Mouse (Mus musculus): ENCODE data around the gene Rhbdl1. TPM values are rescaled to one million over a fixed set of nuclear protein-coding genes. Genes with fewer than 3 reads are reported as not detected.

The Rhbdl1 gene
- 30.7 and 42.2 TPM in 2 replicates for polyA plus RNA-seq (2015; fragmentation: Nextera tagmentation; extraction: Ambion mirVana)

DNA sequence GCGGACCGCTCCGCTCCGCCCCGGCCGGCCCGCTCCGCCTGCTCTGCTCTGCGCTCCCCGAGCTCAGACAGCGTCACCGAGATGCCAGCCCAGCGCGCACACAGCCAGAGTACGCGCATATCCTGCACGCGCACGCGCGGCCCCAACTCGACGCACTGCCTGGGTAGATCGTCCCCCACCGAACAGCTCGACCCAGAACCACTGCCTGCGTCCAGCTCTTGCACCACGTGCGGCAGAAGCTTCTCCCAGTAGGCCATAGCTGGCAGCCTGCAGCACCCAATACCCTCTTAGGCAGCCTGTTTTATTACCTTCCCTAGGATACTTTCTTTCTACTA is at the start of gene Rhbdl1:
TSS of gene Rhbdl1 (minus strand) at position 220 of the 335 bp plus-strand sequence.
- peak; percentile 43 for ATAC-seq
- WGBS = 0% methylated on average over 28 of the region's 29 CpGs
- Histone ChIP-seq H3K27ac (ENCODE audit: low read length) (peak within 1 kb of the TSS; percentile 67), H3K36me3 (ENCODE audit: control insufficient read depth, insufficient read depth) (peaks cover 26% of the 10 kb centered on the region), H3K9ac (replicated peaks; ENCODE audit: low read depth, low read length) (peak within 1 kb of the TSS; percentile 80), H3K4me2 (ENCODE audit: low read length) (peak within 1 kb of the TSS; percentile 54), H3K4me1 (replicated peaks; ENCODE audit: control insufficient read depth, insufficient read depth, low read length) (peaks cover 49% of the 10 kb centered on the region), H3K4me3 (replicated peaks; ENCODE audit: low read length) (peak within 1 kb of the TSS; percentile 54), H3K27me3 (replicated peaks; ENCODE audit: control insufficient read depth, insufficient read depth, low read length) (no peaks in the 10 kb centered on the region), H3K9me3 (ENCODE audit: control insufficient read depth, low read length) (no peaks in the 10 kb centered on the region)

DNA sequence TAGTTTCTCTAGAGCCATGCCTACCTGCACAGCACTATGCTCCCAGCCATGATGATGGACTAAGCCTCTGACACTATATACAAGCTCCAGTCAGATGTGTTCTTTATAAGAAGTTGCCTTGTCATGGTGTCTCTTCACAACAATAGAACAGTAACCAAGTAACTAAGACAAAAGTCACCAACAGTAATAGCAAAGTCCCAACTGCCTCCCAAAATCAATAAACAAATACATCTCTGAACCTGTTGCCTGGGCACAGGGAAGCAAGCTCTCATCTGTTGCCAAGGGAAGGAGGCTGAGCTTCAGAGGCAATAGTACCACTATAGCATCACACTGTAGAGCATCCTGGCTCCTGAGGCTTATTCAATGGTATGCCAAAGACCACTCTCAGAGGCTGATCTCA is 49.7 kb upstream of the Rhbdl1 start:
- H3K36me3 ChIP-seq (ENCODE audit: control insufficient read depth, insufficient read depth) = peaks cover 9% of the 10 kb centered on the region
- no peak overlapping the region for H3K27ac ChIP-seq (ENCODE audit: low read length)
- H3K4me2 ChIP-seq (ENCODE audit: low read length) = no peak overlapping the region
- ATAC-seq = no peak
- no peaks in the 10 kb centered on the region for H3K9me3 ChIP-seq (ENCODE audit: control insufficient read depth, low read length)
- 0 out of 2 replicates have a peak, but pooled peaks cover 2% of the 10 kb centered on the region for H3K4me1 ChIP-seq (replicated peaks; ENCODE audit: control insufficient read depth, insufficient read depth, low read length)
- H3K4me3 ChIP-seq (replicated peaks; ENCODE audit: low read length) = no peak overlapping the region
- H3K9ac ChIP-seq (replicated peaks; ENCODE audit: low read depth, low read length) = no peak overlapping the region
- H3K27me3 ChIP-seq (replicated peaks; ENCODE audit: control insufficient read depth, insufficient read depth, low read length) = no peaks in the 10 kb centered on the region

DNA sequence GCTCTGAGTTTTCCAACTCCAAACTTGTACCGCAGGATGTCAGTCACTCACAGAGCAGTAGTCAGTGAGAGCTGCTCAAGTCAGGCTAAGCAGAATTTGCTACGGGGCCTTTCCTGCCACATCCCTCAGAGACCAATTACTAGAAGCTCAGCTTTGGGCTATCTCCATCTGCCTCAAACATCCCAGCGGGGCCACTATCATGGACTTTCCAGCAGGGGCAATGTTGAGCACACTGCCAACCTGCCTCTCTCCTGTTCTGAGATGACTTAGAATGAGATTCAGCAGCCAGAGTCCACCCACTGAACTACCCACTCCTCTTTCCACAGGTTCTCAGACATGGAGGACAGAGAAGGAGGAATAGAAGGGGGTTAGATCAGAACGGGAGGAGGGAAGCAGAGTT is 48.5 kb upstream of the Rhbdl1 start:
- no peak overlapping the region for H3K4me3 ChIP-seq (replicated peaks; ENCODE audit: low read length)
- H3K9me3 ChIP-seq (ENCODE audit: control insufficient read depth, low read length) = no peaks in the 10 kb centered on the region
- 0 out of 2 replicates have a peak, but pooled peaks cover 2% of the 10 kb centered on the region for H3K4me1 ChIP-seq (replicated peaks; ENCODE audit: control insufficient read depth, insufficient read depth, low read length)
- no peak overlapping the region for H3K9ac ChIP-seq (replicated peaks; ENCODE audit: low read depth, low read length)
- peaks cover 12% of the 10 kb centered on the region for H3K36me3 ChIP-seq (ENCODE audit: control insufficient read depth, insufficient read depth)
- no peak overlapping the region for H3K27ac ChIP-seq (ENCODE audit: low read length)
- no peaks in the 10 kb centered on the region for H3K27me3 ChIP-seq (replicated peaks; ENCODE audit: control insufficient read depth, insufficient read depth, low read length)
- H3K4me2 ChIP-seq (ENCODE audit: low read length) = no peak overlapping the region
- ATAC-seq = no peak
- WGBS = 48% methylated on average over 4 of the region's 4 CpGs

DNA sequence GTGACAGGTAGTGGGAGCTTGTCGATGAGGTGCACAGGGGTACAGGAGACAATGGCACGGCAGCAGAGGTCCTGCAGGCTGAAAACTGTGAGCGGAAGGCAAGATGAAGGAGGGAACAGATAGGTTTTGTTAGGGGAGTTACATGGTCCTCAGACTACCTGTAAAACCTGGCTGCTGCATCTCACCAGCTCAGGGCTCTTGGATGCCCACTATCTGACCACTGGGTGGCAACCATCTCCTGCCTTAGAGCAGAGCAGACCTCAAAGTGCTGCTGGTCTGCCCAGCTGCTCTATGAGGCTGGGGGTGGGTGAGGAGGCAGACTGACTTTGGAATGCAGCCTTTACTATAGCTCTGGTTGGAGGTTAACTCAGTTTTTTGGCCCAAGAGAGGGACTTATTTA is 46.7 kb upstream of the Rhbdl1 start:
- 90% methylated on average over 3 of the region's 3 CpGs for WGBS
- Histone ChIP-seq H3K4me3 (replicated peaks; ENCODE audit: low read length) (no peak overlapping the region), H3K4me2 (ENCODE audit: low read length) (no peak overlapping the region), H3K9me3 (ENCODE audit: control insufficient read depth, low read length) (no peaks in the 10 kb centered on the region), H3K36me3 (ENCODE audit: control insufficient read depth, insufficient read depth) (peaks cover 7% of the 10 kb centered on the region; the same call in 1 of the 2 replicates), H3K9ac (replicated peaks; ENCODE audit: low read depth, low read length) (no peak overlapping the region), H3K4me1 (replicated peaks; ENCODE audit: control insufficient read depth, insufficient read depth, low read length) (0 out of 2 replicates have a peak, but pooled peaks cover 2% of the 10 kb centered on the region), H3K27me3 (replicated peaks; ENCODE audit: control insufficient read depth, insufficient read depth, low read length) (no peaks in the 10 kb centered on the region), H3K27ac (ENCODE audit: low read length) (no peak overlapping the region)
- no peak for ATAC-seq

DNA sequence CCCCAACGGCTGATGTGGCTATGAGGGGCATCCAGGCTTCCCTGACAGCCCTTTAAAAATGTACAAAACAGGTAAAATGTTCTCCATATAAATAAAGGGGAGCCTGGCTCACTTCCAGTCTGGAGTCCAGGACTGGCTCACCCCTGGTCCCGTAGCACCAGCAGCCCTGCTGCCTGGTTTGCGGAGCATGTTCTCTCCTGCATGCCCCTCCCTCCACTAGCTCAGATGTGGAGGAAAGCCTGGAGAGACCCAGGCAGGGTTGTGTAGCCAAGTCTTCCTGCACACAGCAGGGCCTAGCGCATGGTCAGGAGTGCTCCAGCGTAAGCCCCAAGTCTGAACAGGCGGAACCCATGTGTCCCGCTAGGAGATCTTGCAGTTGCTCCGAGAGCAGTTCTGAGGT is 46.2 kb upstream of the Rhbdl1 start:
- Histone ChIP-seq H3K4me3 (replicated peaks; ENCODE audit: low read length) (no peak overlapping the region), H3K9ac (replicated peaks; ENCODE audit: low read depth, low read length) (no peak overlapping the region), H3K36me3 (ENCODE audit: control insufficient read depth, insufficient read depth) (peaks cover 7% of the 10 kb centered on the region; the same call in 1 of the 2 replicates), H3K4me2 (ENCODE audit: low read length) (no peak overlapping the region), H3K27ac (ENCODE audit: low read length) (no peak overlapping the region), H3K4me1 (replicated peaks; ENCODE audit: control insufficient read depth, insufficient read depth, low read length) (0 out of 2 replicates have a peak, but pooled peaks cover 2% of the 10 kb centered on the region), H3K9me3 (ENCODE audit: control insufficient read depth, low read length) (no peaks in the 10 kb centered on the region), H3K27me3 (replicated peaks; ENCODE audit: control insufficient read depth, insufficient read depth, low read length) (no peaks in the 10 kb centered on the region)
- 80% methylated on average over 8 of the region's 8 CpGs for WGBS
- no peak for ATAC-seq

DNA sequence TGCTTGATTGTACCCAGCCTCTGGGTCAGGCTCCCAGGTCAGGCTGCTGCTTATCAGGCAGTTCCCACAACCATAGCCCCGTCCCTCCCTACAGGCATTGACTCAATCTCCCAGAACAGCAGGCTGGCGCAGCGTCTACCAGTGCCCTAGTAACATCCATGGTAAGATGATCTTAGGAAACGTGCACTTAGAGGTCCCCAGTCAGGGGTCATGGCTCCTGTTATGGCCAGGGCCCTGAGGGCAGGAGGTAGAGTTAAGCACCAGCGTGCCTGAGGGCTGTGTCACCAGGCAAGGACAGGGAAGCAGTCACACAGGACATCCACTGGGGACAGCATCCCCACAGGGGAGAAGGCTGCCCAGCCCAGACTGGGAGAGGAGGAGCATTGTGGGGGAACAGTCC is 45.2 kb upstream of the Rhbdl1 start:
- Histone ChIP-seq H3K9me3 (ENCODE audit: control insufficient read depth, low read length) (no peaks in the 10 kb centered on the region), H3K27ac (ENCODE audit: low read length) (no peak overlapping the region), H3K36me3 (ENCODE audit: control insufficient read depth, insufficient read depth) (peaks cover 7% of the 10 kb centered on the region; the same call in 1 of the 2 replicates), H3K4me3 (replicated peaks; ENCODE audit: low read length) (no peak overlapping the region), H3K27me3 (replicated peaks; ENCODE audit: control insufficient read depth, insufficient read depth, low read length) (no peaks in the 10 kb centered on the region), H3K4me1 (replicated peaks; ENCODE audit: control insufficient read depth, insufficient read depth, low read length) (no peaks in the 10 kb centered on the region; the same call in 1 of the 2 replicates), H3K9ac (replicated peaks; ENCODE audit: low read depth, low read length) (no peak overlapping the region), H3K4me2 (ENCODE audit: low read length) (no peak overlapping the region)
- ATAC-seq = no peak
- 59% methylated on average over 5 of the region's 5 CpGs for WGBS

DNA sequence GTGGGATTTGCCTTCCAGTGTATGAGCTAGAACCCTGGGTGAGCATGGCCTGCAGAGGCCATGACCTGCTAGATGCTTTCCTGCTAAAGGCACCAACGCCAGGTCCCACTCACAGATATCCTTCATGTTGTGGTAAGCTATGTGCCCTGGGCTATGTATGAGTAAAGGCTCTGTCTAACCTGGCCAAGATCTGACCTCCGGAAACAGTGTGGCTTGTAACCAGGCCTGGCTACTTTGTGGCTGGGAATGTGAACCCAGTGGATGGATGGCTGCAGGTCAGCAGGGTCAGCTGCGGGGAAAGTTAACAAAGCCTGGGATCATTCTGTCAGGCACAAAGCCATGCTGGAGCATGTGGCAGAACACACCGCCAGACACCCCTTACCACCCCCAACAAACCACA is 44.6 kb upstream of the Rhbdl1 start:
- 37% methylated on average over 4 of the region's 4 CpGs for WGBS
- ATAC-seq = no peak
- H3K4me3 ChIP-seq (replicated peaks; ENCODE audit: low read length) = no peak overlapping the region
- no peak overlapping the region for H3K4me2 ChIP-seq (ENCODE audit: low read length)
- no peaks in the 10 kb centered on the region for H3K27me3 ChIP-seq (replicated peaks; ENCODE audit: control insufficient read depth, insufficient read depth, low read length)
- H3K9ac ChIP-seq (replicated peaks; ENCODE audit: low read depth, low read length) = no peak overlapping the region
- H3K36me3 ChIP-seq (ENCODE audit: control insufficient read depth, insufficient read depth) = peaks cover 7% of the 10 kb centered on the region; the same call in 1 of the 2 replicates
- peaks cover 5% of the 10 kb centered on the region for H3K4me1 ChIP-seq (replicated peaks; ENCODE audit: control insufficient read depth, insufficient read depth, low read length)
- no peaks in the 10 kb centered on the region for H3K9me3 ChIP-seq (ENCODE audit: control insufficient read depth, low read length)
- H3K27ac ChIP-seq (ENCODE audit: low read length) = no peak overlapping the region

DNA sequence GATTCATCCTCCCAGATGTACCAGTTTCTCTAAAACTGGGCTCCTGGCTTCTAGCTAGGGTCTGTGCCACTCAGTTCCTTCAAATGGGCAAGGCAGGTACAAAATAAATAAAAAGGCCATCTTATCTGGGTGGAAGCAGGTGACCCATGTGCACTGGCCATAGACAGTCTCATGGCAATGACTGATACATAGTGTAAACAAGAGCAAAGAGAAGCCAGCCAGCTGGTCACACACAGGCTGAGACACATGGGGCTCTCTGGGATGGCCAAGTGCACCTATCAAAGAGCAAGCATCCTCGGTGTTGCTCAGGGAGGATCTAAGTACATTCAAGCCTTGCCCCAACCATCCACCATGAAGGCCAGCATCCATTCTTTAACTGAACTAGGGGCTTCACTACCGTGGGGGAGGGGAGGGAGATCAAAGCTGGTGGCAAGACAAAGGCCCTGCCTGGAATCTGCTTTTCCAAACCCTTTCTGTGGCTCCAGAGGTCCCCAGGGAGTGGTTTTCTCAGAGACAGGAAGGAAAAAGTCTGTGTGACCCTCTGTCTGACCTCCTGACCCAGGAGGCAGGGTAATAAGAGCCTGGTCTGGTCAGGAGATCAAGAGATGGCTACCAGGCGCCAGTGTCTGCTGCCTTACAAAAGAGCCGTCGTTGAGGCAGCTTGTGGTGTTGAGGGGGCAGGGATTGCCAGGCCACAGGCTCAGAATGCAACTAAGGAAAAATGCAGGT is 44.0 kb upstream of the Rhbdl1 start:
- 9% methylated on average over 5 of the region's 5 CpGs for WGBS
- Histone ChIP-seq H3K27ac (ENCODE audit: low read length) (no peak overlapping the region; the same call in 1 of the 2 replicates), H3K4me2 (ENCODE audit: low read length) (no peak overlapping the region), H3K9ac (replicated peaks; ENCODE audit: low read depth, low read length) (peak overlapping the region; percentile 27; the same call in 1 of the 2 replicates), H3K9me3 (ENCODE audit: control insufficient read depth, low read length) (no peaks in the 10 kb centered on the region), H3K36me3 (ENCODE audit: control insufficient read depth, insufficient read depth) (peaks cover 7% of the 10 kb centered on the region; the same call in 1 of the 2 replicates), H3K4me3 (replicated peaks; ENCODE audit: low read length) (no peak overlapping the region), H3K27me3 (replicated peaks; ENCODE audit: control insufficient read depth, insufficient read depth, low read length) (no peaks in the 10 kb centered on the region), H3K4me1 (replicated peaks; ENCODE audit: control insufficient read depth, insufficient read depth, low read length) (peaks cover 11% of the 10 kb centered on the region)
- ATAC-seq = no peak

DNA sequence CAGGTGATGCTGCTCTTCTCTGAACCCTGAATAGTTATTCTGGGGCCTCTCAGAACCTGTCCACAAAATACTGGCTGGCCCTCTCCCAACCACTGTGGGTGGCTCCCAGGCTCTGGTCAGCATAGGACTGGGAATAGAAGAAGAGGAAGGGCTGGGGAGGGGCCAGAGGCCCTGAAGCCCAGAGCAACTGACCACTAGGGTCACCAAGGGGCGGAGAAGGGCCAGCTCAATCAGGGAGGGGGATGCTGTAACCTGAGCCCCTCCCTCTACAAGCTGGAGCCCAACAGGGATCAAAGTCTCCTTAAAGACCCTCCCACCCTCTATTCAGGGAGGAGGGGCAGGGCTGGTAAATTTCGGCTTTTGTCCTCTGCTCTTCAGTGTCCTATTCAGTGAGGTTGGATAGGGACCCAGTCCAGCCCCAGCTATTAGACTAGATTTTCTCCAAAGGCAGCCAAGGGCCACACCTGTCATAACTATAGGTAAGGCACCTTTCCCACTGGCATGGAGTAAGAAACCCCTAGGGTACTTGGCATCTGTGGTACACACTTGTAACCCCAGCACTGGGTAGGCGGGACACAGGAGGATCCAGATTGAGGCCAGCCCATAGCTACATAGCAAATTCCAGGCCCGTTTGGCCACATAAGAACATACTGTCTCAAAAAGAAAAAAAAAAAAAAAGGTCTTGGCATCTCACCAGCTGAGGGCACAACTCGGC is 43.3 kb upstream of the Rhbdl1 start, which contains the start of gene Wfikkn1:
TSS of gene Wfikkn1 (minus strand) at position 663 of the 715 bp plus-strand sequence.
- no peaks in the 10 kb centered on the region for H3K27me3 ChIP-seq (replicated peaks; ENCODE audit: control insufficient read depth, insufficient read depth, low read length)
- H3K9ac ChIP-seq (replicated peaks; ENCODE audit: low read depth, low read length) = peak within 1 kb of the TSS; percentile 27; the same call in 1 of the 2 replicates
- H3K4me2 ChIP-seq (ENCODE audit: low read length) = no peak within 1 kb of the TSS
- H3K36me3 ChIP-seq (ENCODE audit: control insufficient read depth, insufficient read depth) = peaks cover 7% of the 10 kb centered on the region; the same call in 1 of the 2 replicates
- H3K4me1 ChIP-seq (replicated peaks; ENCODE audit: control insufficient read depth, insufficient read depth, low read length) = peaks cover 14% of the 10 kb centered on the region
- no peak within 1 kb of the TSS; the same call in 1 of the 2 replicates for H3K27ac ChIP-seq (ENCODE audit: low read length)
- no peaks in the 10 kb centered on the region for H3K9me3 ChIP-seq (ENCODE audit: control insufficient read depth, low read length)
- H3K4me3 ChIP-seq (replicated peaks; ENCODE audit: low read length) = no peak within 1 kb of the TSS
- 25% methylated on average over 5 of the region's 5 CpGs for WGBS
- ATAC-seq = no peak
